Mouse (Mus musculus): ENCODE results near the gene Acot6. TPM values are rescaled to one million over a fixed set of nuclear protein-coding genes. Genes with fewer than 3 reads are reported as not detected.
A peak's percentile ranks its signal among the peaks of the same experiment; 100 is the strongest.
"Not testable (repeated sequence)": the region's sequence is repeated elsewhere in the genome, so short reads cannot be mapped to it uniquely, and the experiment has no call there.

Gene Acot6
- total RNA-seq (2021), result 1 to 10 TPM; 2.5 to 3.0 TPM
- long read RNA-seq, experiment 1, partial matches to known transcripts, result 0 of 1 reads
- long read RNA-seq, experiment 1, other reads (novel, unspliced or antisense), result 1 of 1 reads
- long read RNA-seq, experiment 2, partial matches to known transcripts, result 0 of 1 reads
- long read RNA-seq, experiment 2, other reads (novel, unspliced or antisense), result 0 of 1 reads

GRCm38 (mm10) chr12:84100604-84101492 lies at the start of gene Acot6:
Acot6 (plus strand) TSS chr12:84100654.
- peak; percentile 27 for DNase-seq (ENCODE audit: low spot score)

- DNase-seq (ENCODE audit: low spot score), result not testable (repeated sequence)
These were observed 49.7 kb upstream of the Acot6 start for GRCm38 (mm10) chr12:84050744-84051143.

DNA sequence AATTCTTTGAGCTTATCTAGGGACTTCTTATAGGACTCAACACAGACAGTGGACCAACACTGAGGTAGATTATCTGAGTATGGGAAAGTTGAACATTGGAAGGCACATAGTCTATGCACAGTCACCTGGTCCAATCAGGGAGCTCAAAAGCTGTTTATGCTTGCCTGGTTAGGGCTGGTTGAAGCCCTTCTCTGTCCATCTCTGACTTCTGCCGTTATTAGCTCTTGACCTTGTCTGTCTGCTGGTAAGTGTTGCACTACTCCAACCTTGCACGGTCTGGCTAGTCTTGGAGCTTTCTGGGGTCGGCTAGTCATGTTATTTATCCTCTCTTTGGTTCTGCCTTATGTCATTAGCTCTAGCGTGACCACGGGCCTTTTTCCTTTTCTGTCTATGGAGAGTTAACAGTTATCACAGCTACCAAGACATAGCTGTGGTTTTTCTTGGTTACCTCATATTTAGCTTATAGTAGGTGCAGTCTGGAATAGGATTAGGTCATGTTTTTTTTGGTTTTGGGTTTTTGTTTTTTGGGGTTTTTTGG lies 48.4 kb upstream of the Acot6 start, which contains the start of gene Acot3:
Gene Acot3 (plus strand): TSS at position 208 of the 538 bp plus-strand sequence.
- no peak for DNase-seq (ENCODE audit: low spot score)

DNA sequence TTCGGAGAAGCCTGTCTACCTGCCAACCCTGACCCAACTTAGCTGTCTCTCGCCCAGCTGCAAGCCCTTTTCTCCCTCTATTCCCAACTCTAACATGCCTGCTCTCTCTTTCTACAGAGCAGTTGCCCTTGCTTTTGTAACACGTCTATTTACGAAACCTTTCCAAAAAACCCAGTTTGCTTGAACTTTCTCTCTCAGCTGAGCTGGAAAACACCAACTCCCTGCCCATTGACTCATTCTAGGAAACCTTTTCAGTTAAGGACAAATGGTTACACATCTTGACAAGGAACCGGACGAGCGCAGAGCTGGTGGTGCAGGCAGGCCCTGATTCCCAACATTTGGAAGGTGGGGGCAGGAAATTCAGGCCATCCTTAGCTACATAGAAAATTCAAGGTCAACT lies 47.8 kb upstream of the Acot6 start:
- no peak for DNase-seq (ENCODE audit: low spot score)

- DNase-seq (ENCODE audit: low spot score), result no peak
These were observed 47.3 kb upstream of the Acot6 start for GRCm38 (mm10) chr12:84053173-84053572.

DNA sequence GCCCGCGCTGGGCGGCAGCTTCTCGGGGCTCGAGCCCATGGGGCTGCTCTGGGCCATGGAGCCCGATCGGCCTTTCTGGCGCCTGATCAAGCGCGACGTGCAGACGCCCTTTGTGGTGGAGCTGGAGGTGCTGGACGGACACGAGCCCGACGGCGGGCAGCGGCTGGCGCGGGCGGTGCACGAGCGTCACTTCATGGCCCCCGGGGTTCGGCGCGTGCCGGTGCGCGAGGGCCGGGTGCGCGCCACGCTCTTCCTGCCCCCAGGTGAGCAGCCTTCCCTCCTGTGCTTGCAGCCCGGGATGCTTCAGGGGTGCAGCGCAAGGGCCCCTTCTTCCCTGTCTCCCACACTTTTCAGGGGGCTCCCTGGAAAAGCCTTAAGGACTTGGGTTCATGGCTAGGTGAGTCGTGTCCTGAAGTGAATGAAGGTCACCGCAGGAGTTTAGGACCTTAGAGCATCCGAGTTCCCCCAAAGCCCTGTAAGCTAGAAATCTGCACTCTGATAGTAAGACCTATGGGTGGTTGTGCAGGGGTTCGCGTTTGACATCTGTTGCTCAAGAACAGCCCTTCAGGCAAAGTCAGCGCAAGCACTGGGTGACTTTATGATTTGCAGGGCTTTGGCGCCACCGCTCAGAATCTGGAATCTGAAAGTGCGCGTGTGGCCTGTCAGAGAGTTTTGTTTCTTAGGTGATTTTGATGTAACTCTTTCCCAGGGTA lies 46.6 kb upstream of the Acot6 start:
- DNase-seq (ENCODE audit: low spot score), result no peak

DNA sequence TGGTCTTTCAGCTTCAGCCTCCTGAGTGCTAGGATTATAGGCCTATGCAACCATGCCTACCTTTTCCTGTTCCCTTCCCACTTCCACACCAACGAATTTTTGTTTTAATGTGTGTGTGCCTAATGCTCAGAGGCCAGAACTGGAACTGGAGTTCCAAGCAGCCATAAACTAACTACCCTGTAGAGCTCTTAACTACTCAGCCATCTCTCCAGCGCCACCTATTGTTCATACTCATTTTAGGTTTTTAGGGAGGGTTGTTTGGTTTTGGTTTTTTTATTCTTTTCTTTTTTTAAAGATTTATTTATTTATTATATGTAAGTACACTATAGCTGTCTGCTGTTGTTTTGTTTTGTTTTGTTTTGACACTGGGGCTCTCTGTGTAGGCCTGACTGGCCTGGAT lies 39.5 kb upstream of the Acot6 start:
- peak; percentile 17 for DNase-seq (ENCODE audit: low spot score)

- no peak for DNase-seq (ENCODE audit: low spot score)
These were observed 38.1 kb upstream of the Acot6 start for GRCm38 (mm10) chr12:84062336-84062735.

DNA sequence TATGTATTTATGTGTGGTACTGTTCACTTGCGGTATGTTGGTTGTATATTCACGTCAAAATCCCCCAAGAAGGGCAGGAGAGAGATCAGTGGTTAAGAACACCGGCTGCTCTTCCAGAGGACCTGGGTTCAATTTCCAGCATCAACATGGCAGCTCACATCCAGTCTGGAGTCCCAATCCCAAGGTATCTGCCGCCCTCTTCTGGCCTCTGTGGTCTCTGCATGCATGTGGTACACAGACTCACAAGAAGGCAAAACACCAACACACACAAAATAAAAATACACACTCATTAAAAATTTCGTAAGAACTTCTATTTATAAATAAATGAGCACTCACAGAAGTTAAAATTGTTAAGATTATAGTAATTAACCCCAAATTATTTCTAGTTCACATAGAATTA lies 37.2 kb upstream of the Acot6 start:
- DNase-seq (ENCODE audit: low spot score), result no peak

GRCm38 (mm10) chr12:84063833-84064232 lies 36.6 kb upstream of the Acot6 start:
- no peak for DNase-seq (ENCODE audit: low spot score)

DNA sequence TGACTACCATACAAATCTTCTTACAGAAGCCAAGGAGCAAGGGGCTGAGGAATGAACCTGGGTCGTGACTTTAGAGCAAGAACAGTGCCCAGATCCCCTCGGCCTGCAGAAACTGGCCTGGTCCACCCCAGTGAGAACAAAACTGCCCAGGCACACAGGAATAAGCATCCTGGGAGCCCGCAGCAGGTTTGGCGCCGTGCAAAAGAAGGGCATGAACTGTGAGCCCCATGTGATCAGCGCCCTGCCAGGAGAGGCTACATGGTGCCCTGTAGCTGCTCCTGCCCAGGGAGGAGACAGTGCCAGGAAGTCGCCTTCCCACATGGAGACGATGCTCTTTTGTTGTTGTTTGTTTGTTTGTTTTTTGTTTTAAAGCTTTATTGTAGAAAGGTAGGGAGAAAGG lies 35.8 kb upstream of the Acot6 start:
- DNase-seq (ENCODE audit: low spot score), result no peak

DNA sequence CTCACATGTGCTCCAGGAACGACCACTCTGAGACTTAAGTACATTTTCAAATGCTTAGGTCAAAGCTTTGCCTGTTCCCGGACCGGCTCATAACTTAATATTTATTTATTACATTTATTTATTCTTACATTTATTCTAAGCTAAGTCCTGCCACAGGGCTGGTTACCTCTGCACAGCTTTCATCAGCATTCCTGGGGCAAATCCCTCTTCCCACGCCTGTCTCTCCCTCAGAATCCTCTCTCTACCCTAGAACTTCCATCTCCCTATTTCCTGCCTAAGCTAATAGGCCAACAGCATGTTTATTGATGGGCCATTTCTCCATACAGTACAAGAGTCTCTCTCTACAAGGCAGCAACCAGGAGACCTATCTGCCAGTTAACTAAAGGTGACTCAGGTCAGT lies 32.7 kb upstream of the Acot6 start:
- DNase-seq (ENCODE audit: low spot score), result no peak

DNA sequence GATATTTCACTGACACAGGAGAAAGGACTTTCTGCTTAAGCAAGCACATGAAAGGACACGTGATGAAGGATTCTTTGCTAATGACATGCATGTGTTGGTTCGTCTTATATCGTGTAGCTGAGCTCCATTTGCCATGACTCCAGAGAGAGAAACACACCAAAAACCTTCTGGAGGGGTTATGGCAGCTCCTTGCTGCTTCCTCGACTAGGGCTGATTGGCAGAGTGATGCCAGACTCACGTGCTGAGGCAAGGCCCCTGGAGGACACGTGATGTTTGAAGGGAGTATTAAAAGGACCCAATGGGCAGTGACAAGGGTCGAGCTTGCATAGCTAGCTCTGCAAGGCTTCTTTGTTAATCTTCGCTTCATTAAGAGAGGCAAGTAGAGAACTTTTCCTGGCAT lies 32.2 kb upstream of the Acot6 start:
- DNase-seq (ENCODE audit: low spot score), result no peak

DNA sequence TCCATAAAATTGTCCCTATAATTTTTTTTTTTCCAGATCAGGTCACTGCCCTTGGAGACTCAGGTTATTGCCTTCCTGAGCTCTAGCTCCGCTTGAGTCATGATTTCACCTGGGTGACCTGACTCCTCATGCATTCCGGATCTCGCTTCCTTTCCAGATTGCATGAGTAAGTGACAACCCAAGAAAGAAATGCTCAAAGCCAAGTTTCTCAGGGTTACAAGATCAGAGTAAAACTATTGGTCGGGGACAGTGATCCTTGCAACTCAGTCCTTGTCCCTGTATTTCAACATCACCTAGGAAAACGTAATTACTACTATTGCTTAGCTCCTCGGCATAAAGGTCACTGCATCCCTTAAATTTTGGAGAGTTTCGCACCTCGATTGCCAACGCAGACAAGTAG lies 31.5 kb upstream of the Acot6 start, which contains the start of gene Acot5:
Gene Acot5 (plus strand): TSS at position 340 of the 400 bp plus-strand sequence.
- DNase-seq (ENCODE audit: low spot score), result no peak

DNA sequence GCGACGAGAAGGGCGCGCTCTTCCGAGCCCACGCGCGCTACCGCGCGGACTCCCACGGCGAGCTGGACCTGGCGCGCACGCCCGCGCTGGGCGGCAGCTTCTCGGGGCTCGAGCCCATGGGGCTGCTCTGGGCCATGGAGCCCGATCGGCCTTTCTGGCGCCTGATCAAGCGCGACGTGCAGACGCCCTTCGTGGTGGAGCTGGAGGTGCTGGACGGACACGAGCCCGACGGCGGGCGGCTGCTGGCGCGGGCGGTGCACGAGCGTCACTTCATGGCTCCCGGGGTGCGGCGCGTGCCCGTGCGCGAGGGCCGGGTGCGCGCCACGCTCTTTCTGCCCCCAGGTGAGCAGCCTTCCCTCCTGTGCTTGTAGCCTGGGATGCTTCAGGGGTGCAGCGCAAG lies 30.9 kb upstream of the Acot6 start:
- peak; percentile 7 for DNase-seq (ENCODE audit: low spot score)

DNA sequence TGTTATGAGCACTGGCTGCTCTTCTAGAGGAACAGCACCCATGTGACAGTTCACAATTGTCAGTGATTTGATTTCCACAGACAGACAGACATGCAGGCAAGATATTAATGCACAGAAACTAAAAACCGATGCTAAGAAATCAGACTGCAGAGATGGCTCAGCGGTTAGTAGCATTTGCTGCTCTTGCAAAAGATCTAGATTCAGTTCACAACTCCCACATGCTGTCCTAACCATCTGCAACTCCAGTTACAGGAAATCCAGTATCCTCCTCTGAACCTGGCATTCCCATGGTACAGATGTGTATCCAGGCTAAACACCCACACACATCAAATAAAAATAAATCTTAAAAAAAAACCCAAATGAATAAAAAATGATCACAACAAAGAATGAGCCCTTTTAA lies 28.8 kb upstream of the Acot6 start:
- no peak for DNase-seq (ENCODE audit: low spot score)

DNA sequence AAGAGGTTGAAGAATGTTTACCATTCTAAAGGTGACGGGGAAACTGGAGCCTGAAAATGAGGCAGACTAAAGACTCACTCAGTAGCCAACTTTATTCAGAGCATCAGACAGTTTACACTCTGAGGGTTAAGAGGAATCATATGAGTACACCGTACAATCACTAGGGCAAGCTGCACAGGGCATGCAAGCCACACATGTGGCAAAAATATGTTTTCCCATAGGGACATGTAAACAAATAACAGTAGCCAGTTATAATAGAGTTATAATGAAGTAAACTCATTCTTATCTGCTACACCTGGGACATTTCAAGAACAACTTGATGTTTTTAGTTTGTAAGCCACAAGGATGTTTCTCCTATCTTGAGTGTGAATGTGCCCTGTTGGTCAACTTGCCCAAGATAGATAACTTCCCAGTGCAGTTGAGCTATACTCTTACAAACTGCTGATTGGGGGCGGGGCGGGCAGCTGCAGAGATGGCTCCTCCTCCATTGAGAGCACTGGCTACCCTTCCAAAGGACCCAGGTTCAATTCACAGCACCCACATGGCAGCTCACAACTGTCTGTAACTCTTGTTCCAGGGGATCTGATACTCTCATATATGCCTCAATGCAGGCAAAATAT lies 23.0 kb upstream of the Acot6 start:
- DNase-seq (ENCODE audit: low spot score), result no peak

GRCm38 (mm10) chr12:84083842-84084241 lies 16.6 kb upstream of the Acot6 start:
- DNase-seq (ENCODE audit: low spot score), result no peak

GRCm38 (mm10) chr12:84084581-84084980 lies 15.9 kb upstream of the Acot6 start:
- DNase-seq (ENCODE audit: low spot score), result no peak

GRCm38 (mm10) chr12:84094666-84095065 lies 5.8 kb upstream of the Acot6 start:
- not testable (repeated sequence) for DNase-seq (ENCODE audit: low spot score)

DNA sequence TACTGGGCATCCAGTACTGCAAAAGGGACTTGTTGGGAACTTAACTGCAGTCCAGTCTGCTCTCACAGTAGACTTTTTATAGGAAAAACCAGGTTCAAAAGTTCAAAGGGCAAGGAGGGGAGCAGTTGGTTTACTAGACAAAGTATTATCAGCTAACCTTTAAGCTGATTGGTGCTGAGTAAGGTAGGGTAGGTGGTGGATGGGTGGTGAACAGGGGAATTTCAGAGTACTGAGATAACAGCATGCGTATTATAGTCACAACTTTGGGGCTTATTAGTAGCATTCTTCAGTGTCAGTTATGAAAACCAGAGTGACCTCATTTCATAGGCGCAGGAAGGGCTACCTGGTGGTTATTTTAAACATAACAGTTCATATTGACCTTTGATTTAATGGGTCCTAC lies 849 bp upstream of the Acot6 start:
- no peak for DNase-seq (ENCODE audit: low spot score)

Data from gastrocnemius, adult 18-20 months (tissue).